Comparison of ENCODE assay signal across 11 mouse cellular contexts in genomic region chr2:3305426-3306025, GRCm38 (mm10). TPM values are rescaled to one million over a fixed set of nuclear protein-coding genes. Genes with fewer than 3 reads are reported as not detected.
A peak's percentile ranks its signal among the peaks of the same experiment; 100 is the strongest.
DNase-seq lines count a peak whose midpoint lies in the region; ATAC-seq and TF ChIP-seq lines count a peak whose summit lies in the region.
"Had no signal": no experiment of that assay in that cellular context is flagged by ENCODE, and none has a peak within 500 bp of the region (broad histone marks: within the 10 kb centered on the region; RNA-seq: fewer than 3 reads in every experiment).

No protein-coding gene starts in this region.

- H3K4me1 ChIP-seq in kidney, adult 2 months (ENCODE audit: control insufficient read depth, insufficient read depth, low read length): no peaks in the 10 kb centered on the region
- H3K4me1 ChIP-seq in kidney, embryonic 15.5 days: peaks cover 10% of the 10 kb centered on the region; the same call in 1 of the 2 replicates
- H3K4me1 ChIP-seq: heart, embryonic 13.5 days had no signal

- TF ChIP-seq POLR2A in kidney, adult 2 months (IDR thresholded peaks at IDR 0.05; ENCODE audit: low read depth, low read length): no peak

- no peaks in the 10 kb centered on the region for H3K27me3 ChIP-seq in kidney, adult 2 months (replicated peaks; ENCODE audit: control insufficient read depth, insufficient read depth, low read length)
- H3K27me3 ChIP-seq in kidney, embryonic 15.5 days: no peaks in the 10 kb centered on the region
- H3K27me3 ChIP-seq: heart, embryonic 13.5 days; liver, embryonic 13.5 days had no signal

- H3K9me3 ChIP-seq in kidney, embryonic 15.5 days (replicated peaks): no peaks in the 10 kb centered on the region
- H3K9me3 ChIP-seq: heart, embryonic 13.5 days; liver, embryonic 13.5 days had no signal

- no peak overlapping the region for H3K27ac ChIP-seq in kidney, adult 2 months (ENCODE audit: insufficient read depth, low read depth, low read length)
- H3K27ac ChIP-seq in kidney, embryonic 15.5 days: no peak overlapping the region
- H3K27ac ChIP-seq: heart, embryonic 13.5 days; liver, embryonic 13.5 days had no signal

- WGBS in kidney, adult 2 months: 32% methylated on average over 3 of the region's 3 CpGs
- 48% methylated on average over 3 of the region's 3 CpGs for WGBS in kidney, embryonic 15.5 days

- TF ChIP-seq CTCF in kidney, adult 2 months (conservative IDR thresholded peaks at IDR 0.05; ENCODE audit: insufficient read depth, insufficient read length, low read depth, low read length): no peak

- no peak for ATAC-seq in kidney, embryonic 15.5 days (replicated peaks; ENCODE audit: low FRiP score)
- no peak for ATAC-seq in erythroblast, adult 5-6 weeks (replicated peaks; ENCODE audit: low FRiP score, poor library complexity, severe bottlenecking)
- ATAC-seq: intestine, embryonic 16.5 days had no signal

- no peak overlapping the region for H3K4me2 ChIP-seq in kidney, embryonic 15.5 days
- H3K4me2 ChIP-seq: heart, embryonic 13.5 days; liver, embryonic 13.5 days had no signal

- no peaks in the 10 kb centered on the region for H3K36me3 ChIP-seq in kidney, adult 2 months (ENCODE audit: control insufficient read depth, insufficient read depth, low read length)
- H3K36me3 ChIP-seq in kidney, embryonic 15.5 days: peaks cover 14% of the 10 kb centered on the region

- H3K9ac ChIP-seq in kidney, embryonic 15.5 days: no peak overlapping the region
- H3K9ac ChIP-seq: heart, embryonic 13.5 days; liver, embryonic 13.5 days had no signal

- peak; percentile 41 for DNase-seq in kidney, adult 2 months
- DNase-seq in 3T3-L1 (ENCODE audit: low read depth, low spot score): peak; percentile 89
- peak; percentile 57 to 67 for DNase-seq in adrenal gland, adult 18-20 months (ENCODE audit: low spot score in 2 of 2)
- peak; percentile 64 to 80 for DNase-seq in cerebellum, postnatal 14 days
- DNase-seq in ovary, postnatal 14 days (ENCODE audit: low spot score): no peak
- DNase-seq in B cell, adult 2 months: no peak
- DNase-seq: liver, embryonic 13.5 days had no signal

- no peak overlapping the region for H3K4me3 ChIP-seq in kidney, adult 2 months (ENCODE audit: insufficient read depth, low read depth, low read length)
- H3K4me3 ChIP-seq in kidney, embryonic 15.5 days (replicated peaks): no peak overlapping the region
- H3K4me3 ChIP-seq: heart, embryonic 13.5 days; liver, embryonic 13.5 days had no signal

RNA-seq across cellular contexts. Expression of gene Nmt2, which starts 21.5 kb away (rescaled TPM):
- 5.0 and 5.9 TPM in 2 replicates for polyA plus RNA-seq in kidney, adult 2 months (2012; rRNA removed)
- 44.6 and 45.8 TPM in 2 replicates for polyA plus RNA-seq in kidney, embryonic 15.5 days (2015; fragmentation: Nextera tagmentation; extraction: Ambion mirVana)
- total RNA-seq in adrenal gland, adult 18-20 months (2021): 10 to 100 TPM; 36.6 to 62.1 TPM
- 3.3 and 4.8 TPM in 2 replicates for total RNA-seq in erythroblast, adult 5-6 weeks (2015; ENCODE audit: low replicate concordance)
- 5.7 and 7.8 TPM in 2 replicates for total RNA-seq in erythroblast, adult 5-6 weeks (2017; ENCODE audit: low replicate concordance)

RNA-seq across cellular contexts. Expression of gene Rpp38, which starts 26.9 kb away (rescaled TPM):
- 3.6 and 3.7 TPM in 2 replicates for polyA plus RNA-seq in kidney, adult 2 months (2012; rRNA removed)
- polyA plus RNA-seq in kidney, embryonic 15.5 days (2015; fragmentation: Nextera tagmentation; extraction: Ambion mirVana): 19.9 and 20.3 TPM in 2 replicates
- total RNA-seq in adrenal gland, adult 18-20 months (2021): 10 to 100 TPM; 13.1 to 16.3 TPM
- total RNA-seq in erythroblast, adult 5-6 weeks (2015; ENCODE audit: low replicate concordance): 5.6 and 6.5 TPM in 2 replicates
- total RNA-seq in erythroblast, adult 5-6 weeks (2017; ENCODE audit: low replicate concordance): 1.7 and 2.4 TPM in 2 replicates

RNA-seq across cellular contexts. Expression of gene Acbd7, which starts 30.4 kb away (rescaled TPM):
- not detected in 2 replicates for polyA plus RNA-seq in kidney, adult 2 months (2012; rRNA removed)
- 0.65 and 1.0 TPM in 2 replicates for polyA plus RNA-seq in kidney, embryonic 15.5 days (2015; fragmentation: Nextera tagmentation; extraction: Ambion mirVana)
- total RNA-seq in adrenal gland, adult 18-20 months (2021): under 1 TPM in 1 of 2 experiments, not detected in 1; 0.64 TPM
- total RNA-seq in erythroblast, adult 5-6 weeks (2015; ENCODE audit: low replicate concordance): not detected in 2 replicates
- not detected in 2 replicates for total RNA-seq in erythroblast, adult 5-6 weeks (2017; ENCODE audit: low replicate concordance)

Comparison
In these comparisons a context has a peak if more than half of its experiments do, and no peak if none do; other contexts are left out.
1. DNase-seq: peak in kidney, adult 2 months (single experiment), 3T3-L1 (single experiment), adrenal gland, adult 18-20 months (2 of 2) and cerebellum, postnatal 14 days (2 of 2); none in ovary, postnatal 14 days (single experiment) and B cell, adult 2 months (0 of 2).
2. RNA of gene Nmt2, which starts 21.5 kb away (total RNA-seq): 36.6 to 62.1 TPM in adrenal gland, adult 18-20 months; 3.3 to 7.8 TPM in erythroblast, adult 5-6 weeks; every median in the first group is over 4 times any median in the second.